Mouse (Mus musculus): ENCODE measurements around the gene Sp2.

- no peak for TF ChIP-seq CTCF (IDR thresholded peaks at IDR 0.05; ENCODE audit: insufficient read depth, low read depth, low read length)
- no peak for TF ChIP-seq POLR2A (IDR thresholded peaks at IDR 0.05; ENCODE audit: insufficient read depth, low read depth, low read length)
Observed at GRCm38 (mm10) chr11:96991501-96991900, 8.7 kb upstream of the Sp2 start.
